Mouse (Mus musculus) stomach, postnatal 0 days (tissue): Measurements from ENCODE around the gene Minar1.

ENCODE experiments used
- CTCF ChIP-seq: IDR thresholded peaks from 2 replicates; pipeline ENCODE4 v1.5.1; 2016; ENCODE audit warnings: antibody characterized with exemption, low read depth, mild to moderate bottlenecking, moderate library complexity
- EP300 ChIP-seq: optimal IDR thresholded peaks from 2 replicates; pipeline ENCODE3; 2016; ENCODE audit warnings: antibody characterized with exemption

DNA sequence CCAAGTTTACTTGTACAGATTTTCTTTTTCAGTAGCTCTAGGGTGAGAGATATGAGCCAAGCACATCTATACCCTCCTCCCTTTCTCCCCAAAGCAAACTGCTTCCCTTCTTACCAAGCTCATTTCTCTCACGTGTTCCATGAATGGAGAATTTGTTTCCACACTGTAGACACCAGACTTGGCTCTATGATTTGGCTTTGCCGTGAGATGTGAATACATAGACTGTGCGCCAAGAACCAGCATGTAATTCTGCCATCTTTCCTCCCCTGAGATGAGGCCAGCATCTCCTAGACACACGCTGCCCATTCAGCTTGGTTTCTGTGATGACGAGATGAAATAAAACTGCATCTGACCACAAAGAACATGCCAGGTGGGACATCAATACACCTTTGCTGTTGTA lies 44.5 kb downstream of the Minar1 start:
- TF ChIP-seq CTCF = no peak
- TF ChIP-seq EP300 = no peak
